Mouse (Mus musculus): ENCODE results near the gene Zfp583.
"Not testable (repeated sequence)": the region's sequence is repeated elsewhere in the genome, so short reads cannot be mapped to it uniquely, and the experiment has no call there.

- not testable (repeated sequence) for TF ChIP-seq CTCF (IDR thresholded peaks at IDR 0.05; ENCODE audit: low read depth, low read length); TAL1 (conservative IDR thresholded peaks at IDR 0.05; ENCODE audit: low read depth, low read length); GATA1 (IDR thresholded peaks at IDR 0.05; ENCODE audit: borderline replicate concordance, low read length); GATA2 (IDR thresholded peaks at IDR 0.05; ENCODE audit: borderline replicate concordance, low read depth, low read length)
Measured at GRCm38 (mm10) chr7:6291121-6291520, 40.0 kb downstream of the Zfp583 start.

All from G1E (cell line).